Mouse (Mus musculus) cerebellum, adult (tissue): ENCODE results near the gene Hivep3.

Experiments used
- ATAC-seq: cut with Nextera tagmentation; 2 replicates; pipeline ENCODE4 v1.9.2; 2017; ENCODE audit warnings: mild to moderate bottlenecking, moderate library complexity, mixed read lengths; ENCODE audit not compliant: insufficient number of reproducible peaks, low FRiP score, low TSS enrichment

The Hivep3 gene

GRCm38 (mm10) chr4:119932549-119933257 is 199.1 kb downstream of the Hivep3 start:
- ATAC-seq, result no peak

GRCm38 (mm10) chr4:119934901-119935300 is 201.3 kb downstream of the Hivep3 start:
- ATAC-seq, result no peak

GRCm38 (mm10) chr4:119937876-119938275 is 204.3 kb downstream of the Hivep3 start:
- no peak for ATAC-seq

- ATAC-seq, result peak; percentile 42; the same call in 1 of the 2 replicates
Observed at GRCm38 (mm10) chr4:119938518-119938917, 204.9 kb downstream of the Hivep3 start.

GRCm38 (mm10) chr4:119939786-119940185 is 206.2 kb downstream of the Hivep3 start:
- ATAC-seq, result no peak

GRCm38 (mm10) chr4:119946224-119946887 is 212.8 kb downstream of the Hivep3 start:
- no peak for ATAC-seq

- no peak for ATAC-seq
Observed at GRCm38 (mm10) chr4:119947232-119948162, 213.9 kb downstream of the Hivep3 start.

GRCm38 (mm10) chr4:119948406-119948805 is 214.8 kb downstream of the Hivep3 start:
- ATAC-seq, result no peak

- no peak for ATAC-seq
Observed at GRCm38 (mm10) chr4:119948922-119949614, 215.5 kb downstream of the Hivep3 start.

- ATAC-seq, result peak; percentile 78
Observed at GRCm38 (mm10) chr4:119950181-119950580, 216.6 kb downstream of the Hivep3 start.

GRCm38 (mm10) chr4:119951081-119951480 is 217.5 kb downstream of the Hivep3 start:
- ATAC-seq, result no peak

- ATAC-seq, result no peak
Observed at GRCm38 (mm10) chr4:119955008-119955407, 221.4 kb downstream of the Hivep3 start.

- ATAC-seq, result no peak
Observed at GRCm38 (mm10) chr4:119957970-119958369, 224.4 kb downstream of the Hivep3 start.

- ATAC-seq, result no peak
Observed at GRCm38 (mm10) chr4:119959293-119959692, 225.7 kb downstream of the Hivep3 start.

- no peak for ATAC-seq
Observed at GRCm38 (mm10) chr4:119959873-119960272, 226.3 kb downstream of the Hivep3 start.

GRCm38 (mm10) chr4:119960523-119960922 is 226.9 kb downstream of the Hivep3 start:
- no peak for ATAC-seq

- no peak for ATAC-seq
Observed at GRCm38 (mm10) chr4:119961164-119961563, 227.6 kb downstream of the Hivep3 start.

- ATAC-seq, result no peak
Observed at GRCm38 (mm10) chr4:119962066-119962465, 228.5 kb downstream of the Hivep3 start.

GRCm38 (mm10) chr4:119966105-119967072 is 232.8 kb downstream of the Hivep3 start:
- no peak for ATAC-seq
